Mouse (Mus musculus) MEL (cell line): Measurements from ENCODE around the gene Timm50. TPM values are rescaled to one million over a fixed set of nuclear protein-coding genes. Genes with fewer than 3 reads are reported as not detected.

Experiments used
- DNase-seq: peaks from one replicate; pipeline ENCODE4 v3.0.0; 2011; ENCODE audit warnings: low read depth, low spot score
- H3K27ac ChIP-seq: 2 replicates; pipeline ENCODE4 v1.5.1; 2012; ENCODE audit warnings: low read depth, mild to moderate bottlenecking, control low read depth, low read length, moderate library complexity; ENCODE audit not compliant: control insufficient read depth
- H3K27me3 ChIP-seq, 2 experiments: fragments of 150-350 bp in 1 of 2; sonication (generic) in 1 of 2; 2 replicates each; pipeline ENCODE4 v1.6.1; 2012; ENCODE audit warnings: low read length in 2 of 2, mild to moderate bottlenecking in 2 of 2, improper control_type of control experiment in 1 of 2, moderate library complexity in 1 of 2; ENCODE audit not compliant: insufficient read depth in 2 of 2, control insufficient read depth in 1 of 2
- H3K36me3 ChIP-seq, 2 experiments: 2 replicates each; pipeline ENCODE4 v1.6.1; 2012 to 2014; ENCODE audit warnings: low read length in 2 of 2, improper control_type of control experiment in 1 of 2, inconsistent platforms in 1 of 2, mild to moderate bottlenecking in 1 of 2; ENCODE audit not compliant: insufficient read depth in 2 of 2, control insufficient read depth in 1 of 2
- H3K4me1 ChIP-seq, 2 experiments: fragments of 150-350 bp in 1 of 2; sonication (generic) in 1 of 2; 2 replicates each; pipeline ENCODE4 v1.6.1; 2012; ENCODE audit warnings: low read length in 2 of 2, improper control_type of control experiment in 1 of 2, mild to moderate bottlenecking in 1 of 2; ENCODE audit not compliant: insufficient read depth in 2 of 2, control insufficient read depth in 1 of 2
- H3K4me3 ChIP-seq, 2 experiments: fragments of 150-350 bp in 1 of 2; sonication (generic) in 1 of 2; 2 replicates each; pipeline ENCODE4 v1.5.1; 2012; ENCODE audit warnings: low read depth in 2 of 2, low read length in 2 of 2, mild to moderate bottlenecking in 2 of 2, moderate library complexity in 2 of 2, control low read depth in 1 of 2, improper control_type of control experiment in 1 of 2; ENCODE audit not compliant: control insufficient read depth in 1 of 2, insufficient read depth in 1 of 2
- H3K79me2 ChIP-seq: 2 replicates; pipeline ENCODE4 v1.6.1; 2012; ENCODE audit warnings: mild to moderate bottlenecking, low read length, moderate library complexity; ENCODE audit not compliant: control insufficient read depth, poor library complexity, insufficient read depth
- H3K9ac ChIP-seq: 2 replicates; pipeline ENCODE4 v1.6.1; 2012; ENCODE audit warnings: low read depth, mild to moderate bottlenecking, control low read depth, low read length, moderate library complexity; ENCODE audit not compliant: control insufficient read depth, poor library complexity, severe bottlenecking
- H3K9me3 ChIP-seq: fragments of 150-350 bp; sonication (generic); replicated peaks from 2 replicates; pipeline ENCODE4 v1.6.1; 2012; ENCODE audit warnings: mild to moderate bottlenecking, low read length, improper control_type of control experiment, moderate library complexity; ENCODE audit not compliant: insufficient read depth
- BHLHE40 ChIP-seq: IDR thresholded peaks from 2 replicates; pipeline ENCODE4 v1.6.1; 2012; ENCODE audit warnings: low read depth, mild to moderate bottlenecking, inconsistent platforms, low read length, improper control_type of control experiment, borderline replicate concordance
- CHD1 ChIP-seq: IDR thresholded peaks from 2 replicates; pipeline ENCODE4 v1.6.1; 2012; ENCODE audit warnings: low read depth, mild to moderate bottlenecking, inconsistent platforms, low read length, improper control_type of control experiment
- CHD2 ChIP-seq: IDR thresholded peaks from 2 replicates; pipeline ENCODE4 v1.6.1; 2011; ENCODE audit warnings: low read length, improper control_type of control experiment
- CTCF ChIP-seq, 3 experiments: IDR thresholded peaks in 2 of 3; conservative IDR thresholded peaks in 1 of 3; 2 replicates each; pipeline ENCODE4 v1.5.1; 2011 to 2012; ENCODE audit warnings: low read length in 3 of 3, low read depth in 2 of 3, mild to moderate bottlenecking in 2 of 3, improper control_type of control experiment in 1 of 3, inconsistent platforms in 1 of 3, mixed read lengths in 1 of 3, moderate library complexity in 1 of 3; ENCODE audit not compliant: control insufficient read depth in 1 of 3, insufficient read depth in 1 of 3, poor library complexity in 1 of 3, severe bottlenecking in 1 of 3
- ELF1 ChIP-seq: IDR thresholded peaks from 2 replicates; pipeline ENCODE4 v1.6.1; 2014; ENCODE audit warnings: low read depth, mild to moderate bottlenecking, inconsistent platforms, low read length, improper control_type of control experiment, moderate library complexity
- EP300 ChIP-seq, 2 experiments: IDR thresholded peaks; 2 replicates each; pipeline ENCODE4 v1.6.1; 2011; ENCODE audit warnings: improper control_type of control experiment in 2 of 2, low read length in 2 of 2, low read depth in 1 of 2, mild to moderate bottlenecking in 1 of 2
- GATA1 ChIP-seq: IDR thresholded peaks from 2 replicates; pipeline ENCODE4 v1.6.1; 2011; ENCODE audit warnings: low read depth, low read length, improper control_type of control experiment
- HCFC1 ChIP-seq: IDR thresholded peaks from 2 replicates; pipeline ENCODE4 v1.6.1; 2012; ENCODE audit warnings: low read depth, mild to moderate bottlenecking, inconsistent platforms, low read length, improper control_type of control experiment, moderate library complexity
- MAX ChIP-seq: IDR thresholded peaks from 2 replicates; pipeline ENCODE4 v1.6.1; 2011; ENCODE audit warnings: low read length, improper control_type of control experiment
- MAZ ChIP-seq: IDR thresholded peaks from 2 replicates; pipeline ENCODE4 v1.6.1; 2012; ENCODE audit warnings: low read depth, mild to moderate bottlenecking, inconsistent platforms, low read length, improper control_type of control experiment
- MEF2A ChIP-seq: IDR thresholded peaks from 2 replicates; pipeline ENCODE4 v1.6.1; 2014; ENCODE audit warnings: low read depth, mild to moderate bottlenecking, inconsistent platforms, low read length, improper control_type of control experiment; ENCODE audit not compliant: poor library complexity, insufficient replicate concordance, severe bottlenecking; ENCODE audit errors: extremely low read depth
- MXI1 ChIP-seq: IDR thresholded peaks from 2 replicates; pipeline ENCODE4 v1.6.1; 2011; ENCODE audit warnings: mild to moderate bottlenecking, low read depth, low read length, improper control_type of control experiment
- MYB ChIP-seq: IDR thresholded peaks from 2 replicates; pipeline ENCODE4 v1.6.1; 2011; ENCODE audit warnings: mild to moderate bottlenecking, low read depth, low read length, improper control_type of control experiment
- MYC ChIP-seq: IDR thresholded peaks from 2 replicates; pipeline ENCODE4 v1.6.1; 2011; ENCODE audit warnings: low read depth, mild to moderate bottlenecking, low read length, improper control_type of control experiment, moderate library complexity
- NELFE ChIP-seq: IDR thresholded peaks from 2 replicates; pipeline ENCODE4 v1.6.1; 2011; ENCODE audit warnings: low read depth, low read length, improper control_type of control experiment
- POLR2AphosphoS5 ChIP-seq: IDR thresholded peaks from 2 replicates; pipeline ENCODE4 v1.6.1; 2012; ENCODE audit warnings: low read depth, borderline replicate concordance, mild to moderate bottlenecking, inconsistent platforms, low read length, moderate library complexity, mixed read lengths
- RCOR1 ChIP-seq: IDR thresholded peaks from 2 replicates; pipeline ENCODE4 v1.6.1; 2012; ENCODE audit warnings: low read depth, mild to moderate bottlenecking, inconsistent platforms, low read length, improper control_type of control experiment
- SIN3A ChIP-seq: IDR thresholded peaks from 2 replicates; pipeline ENCODE4 v1.6.1; 2012; ENCODE audit warnings: low read length, improper control_type of control experiment, inconsistent platforms
- SMC3 ChIP-seq: IDR thresholded peaks from 2 replicates; pipeline ENCODE4 v1.6.1; 2011; ENCODE audit warnings: low read depth, low read length, improper control_type of control experiment
- TCF12 ChIP-seq: IDR thresholded peaks from 2 replicates; pipeline ENCODE4 v1.6.1; 2014; ENCODE audit warnings: low read depth, mild to moderate bottlenecking, inconsistent platforms, low read length, improper control_type of control experiment, moderate library complexity
- UBTF ChIP-seq: IDR thresholded peaks from 2 replicates; pipeline ENCODE4 v1.6.1; 2012; ENCODE audit warnings: low read depth, mild to moderate bottlenecking, inconsistent platforms, low read length, improper control_type of control experiment, moderate library complexity, borderline replicate concordance; ENCODE audit not compliant: insufficient read depth
- ZKSCAN1 ChIP-seq: IDR thresholded peaks from 2 replicates; pipeline ENCODE4 v1.6.1; 2012; ENCODE audit warnings: low read depth, mild to moderate bottlenecking, inconsistent platforms, low read length, improper control_type of control experiment, moderate library complexity
- ZMIZ1 ChIP-seq: IDR thresholded peaks from 2 replicates; pipeline ENCODE4 v1.6.1; 2012; ENCODE audit warnings: low read depth, mild to moderate bottlenecking, inconsistent platforms, low read length, improper control_type of control experiment, moderate library complexity
- polyA plus RNA-seq, 2 experiments: library from polyadenylated mRNA; stranded (reverse) in 1 of 2; unstranded in 1 of 2; fragments of >175 nt in 1 of 2; fragments of >200 nt in 1 of 2; gene quantifications; 2 replicates each; pipeline versions ENCODE4 v1.2.1 to v1.2.4; 2012; ENCODE audit warnings: low replicate concordance in 2 of 2, low read depth in 1 of 2; ENCODE audit not compliant: insufficient read length in 2 of 2, insufficient read depth in 1 of 2, missing spikeins in 1 of 2
- total RNA-seq: library from RNA; depleted of rRNA; stranded (reverse); fragments of 300-350 nt; gene quantifications from 2 replicates; pipeline ENCODE4 v1.2.3, GENCODE M21; 2012

Timm50 gene
- total and polyA plus RNA-seq, 3 experiments: 167 to 216 TPM; not detected in 1

DNA sequence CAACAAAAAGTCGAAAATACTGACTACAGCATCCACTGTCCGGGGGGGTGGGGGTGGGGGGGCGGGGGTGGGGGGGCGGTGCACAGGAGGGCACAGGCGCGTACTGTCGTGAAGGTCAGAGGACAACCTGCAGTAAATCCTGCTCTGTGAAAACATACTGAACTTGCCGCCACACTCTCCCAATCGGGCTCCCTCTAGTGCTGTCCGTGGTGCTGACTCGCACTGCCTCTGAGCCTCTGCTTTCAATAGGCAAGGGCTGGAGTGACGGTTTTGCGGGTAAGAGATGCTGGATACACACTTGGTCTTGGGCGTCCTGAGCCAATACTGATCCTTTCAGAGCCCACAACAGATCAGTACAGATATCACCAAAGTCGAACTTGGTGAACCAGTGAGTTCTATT lies 48.1 kb downstream of the Timm50 start:
- DNase-seq: peak; percentile 90
- Histone ChIP-seq H3K9ac (no peak overlapping the region), H3K27me3 (no peaks in the 10 kb centered on the region)
- TF ChIP-seq RCOR1 (0 out of 2 replicates have a peak, but pooled peaks have one; percentile 19), MAX (peak; percentile 64; the same call in 1 of the 2 replicates), ZKSCAN1 (no peak), BHLHE40 (no peak), MYC (no peak), CTCF (IDR thresholded peaks at IDR 0.05 in 2 of 3, conservative IDR thresholded peaks at IDR 0.05 in 1 of 3; ENCODE audit: control insufficient read depth in 1 of 3, insufficient read depth in 1 of 3, low read depth in 2 of 3, low read length in 3 of 3, poor library complexity in 1 of 3, severe bottlenecking in 1 of 3) (0 out of 6 replicates have a peak, but pooled peaks of 1 of the 3 experiments have one; percentile 3), TCF12 (no peak), UBTF (no peak), ELF1 (no peak), SIN3A (peak; percentile 98), HCFC1 (peak; percentile 53; the same call in 1 of the 2 replicates), MXI1 (peak; percentile 95)
- TF ChIP-seq, all 39 proteins: peak for 6
- peaks cover 2 to 13% of the 10 kb centered on the region in 2 experiments; a peak in 3 of 4 replicates for H3K4me1 ChIP-seq
- no peak overlapping the region for H3K27ac ChIP-seq
- H3K4me3 ChIP-seq: no peak overlapping the region
- no peaks in the 10 kb centered on the region for H3K9me3 ChIP-seq
- H3K36me3 ChIP-seq: peaks cover 0 to 11% of the 10 kb centered on the region in 2 experiments; a peak in 2 of 4 replicates
- H3K79me2 ChIP-seq: no peaks in the 10 kb centered on the region

DNA sequence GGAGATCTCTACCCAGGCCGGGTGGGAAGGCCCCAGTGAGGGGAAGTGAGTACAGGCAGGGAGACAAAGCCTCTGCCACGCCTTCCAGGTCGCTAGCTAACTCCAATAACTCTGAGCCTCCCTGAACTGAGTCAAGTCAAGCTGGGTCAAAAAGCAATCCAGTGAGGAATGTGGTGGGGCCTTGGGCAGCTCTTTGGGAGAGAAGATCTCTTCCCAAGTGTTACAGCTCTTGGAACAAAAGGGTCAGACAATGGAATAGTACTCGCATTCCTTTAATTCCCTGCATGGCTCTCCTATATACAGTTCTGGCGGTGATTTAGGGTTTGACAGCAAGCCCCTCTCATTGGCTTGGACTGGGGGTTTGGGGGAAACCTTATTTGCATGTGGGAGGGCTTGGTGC lies 49.0 kb downstream of the Timm50 start:
- Histone ChIP-seq H3K9me3 (no peaks in the 10 kb centered on the region), H3K4me1 (peaks cover 2 to 13% of the 10 kb centered on the region in 2 experiments; a peak in 3 of 4 replicates), H3K27ac (no peak overlapping the region), H3K79me2 (no peaks in the 10 kb centered on the region), H3K9ac (no peak overlapping the region), H3K4me3 (no peak overlapping the region), H3K27me3 (no peaks in the 10 kb centered on the region), H3K36me3 (peaks cover 0 to 11% of the 10 kb centered on the region in 2 experiments; a peak in 2 of 4 replicates)
- no peak for DNase-seq
- TF ChIP-seq BHLHE40: no peak
- TF ChIP-seq NELFE: no peak
- no peak for TF ChIP-seq HCFC1
- no peak for TF ChIP-seq MYB
- no peak for TF ChIP-seq MXI1
- no peak for TF ChIP-seq CHD1
- TF ChIP-seq MEF2A: no peak
- TF ChIP-seq POLR2AphosphoS5: no peak
- no peak for TF ChIP-seq MYC
- no peak for TF ChIP-seq ELF1
- no peak for TF ChIP-seq EP300 (IDR thresholded peaks at IDR 0.05; ENCODE audit: low read depth in 1 of 2, low read length in 2 of 2)
- TF ChIP-seq SMC3: no peak
- TF ChIP-seq ZMIZ1: no peak
- TF ChIP-seq CHD2: no peak
- TF ChIP-seq MAZ: no peak
- TF ChIP-seq UBTF: no peak
- no peak for TF ChIP-seq GATA1
